Mouse (Mus musculus): ENCODE results near the gene Aldh18a1. TPM values are rescaled to one million over a fixed set of nuclear protein-coding genes. Genes with fewer than 3 reads are reported as not detected.

The Aldh18a1 gene
- polyA plus RNA-seq, 1 experiment from 2014 or later: 67.4 TPM

- Histone ChIP-seq H3K9me3 (replicated peaks) (no peaks in the 10 kb centered on the region), H3K9ac (no peak overlapping the region), H3K4me1 (peaks cover 28% of the 10 kb centered on the region), H3K4me3 (no peak overlapping the region), H3K4me2 (no peak overlapping the region), H3K36me3 (peaks cover 50% of the 10 kb centered on the region), H3K27me3 (replicated peaks) (no peaks in the 10 kb centered on the region; the same call in 1 of the 2 replicates), H3K27ac (no peak overlapping the region)
- ATAC-seq: no peak
- WGBS (ENCODE audit: insufficient replicate concordance): 71% methylated on average over 6 of the region's 6 CpGs
Measured at GRCm38 (mm10) chr19:40549516-40550135, 38.6 kb downstream of the Aldh18a1 start.

- WGBS (ENCODE audit: insufficient replicate concordance): 48% methylated on average over 5 of the region's 5 CpGs
- ATAC-seq: no peak
- Histone ChIP-seq H3K27ac (no peak overlapping the region), H3K9ac (no peak overlapping the region), H3K4me1 (peaks cover 22% of the 10 kb centered on the region), H3K4me2 (no peak overlapping the region), H3K9me3 (replicated peaks) (no peaks in the 10 kb centered on the region), H3K27me3 (replicated peaks) (no peaks in the 10 kb centered on the region; the same call in 1 of the 2 replicates), H3K4me3 (no peak overlapping the region), H3K36me3 (peaks cover 43% of the 10 kb centered on the region)
Measured at GRCm38 (mm10) chr19:40548796-40549515, 39.3 kb downstream of the Aldh18a1 start.

- WGBS (ENCODE audit: insufficient replicate concordance): 79% methylated on average over 6 of the region's 6 CpGs
- Histone ChIP-seq H3K9me3 (replicated peaks) (no peaks in the 10 kb centered on the region), H3K4me2 (no peak overlapping the region), H3K4me3 (no peak overlapping the region), H3K9ac (no peak overlapping the region), H3K27ac (no peak overlapping the region), H3K27me3 (replicated peaks) (no peaks in the 10 kb centered on the region; the same call in 1 of the 2 replicates), H3K4me1 (peaks cover 16% of the 10 kb centered on the region), H3K36me3 (peaks cover 37% of the 10 kb centered on the region)
- no peak for ATAC-seq
Measured at GRCm38 (mm10) chr19:40548386-40548785, 39.9 kb downstream of the Aldh18a1 start.

- H3K9ac ChIP-seq: no peak overlapping the region
- ATAC-seq: peak; percentile 62
- H3K9me3 ChIP-seq (replicated peaks): no peaks in the 10 kb centered on the region
- H3K4me3 ChIP-seq: no peak overlapping the region
- H3K4me1 ChIP-seq: peaks cover 6% of the 10 kb centered on the region
- H3K4me2 ChIP-seq: no peak overlapping the region
- 6% methylated on average over 3 of the region's 3 CpGs for WGBS (ENCODE audit: insufficient replicate concordance)
- no peak overlapping the region for H3K27ac ChIP-seq
- peaks cover 3% of the 10 kb centered on the region; the same call in 1 of the 2 replicates for H3K36me3 ChIP-seq
- H3K27me3 ChIP-seq (replicated peaks): peaks cover 5% of the 10 kb centered on the region; the same call in 1 of the 2 replicates
Measured at GRCm38 (mm10) chr19:40544856-40545255, 43.4 kb downstream of the Aldh18a1 start.

DNA sequence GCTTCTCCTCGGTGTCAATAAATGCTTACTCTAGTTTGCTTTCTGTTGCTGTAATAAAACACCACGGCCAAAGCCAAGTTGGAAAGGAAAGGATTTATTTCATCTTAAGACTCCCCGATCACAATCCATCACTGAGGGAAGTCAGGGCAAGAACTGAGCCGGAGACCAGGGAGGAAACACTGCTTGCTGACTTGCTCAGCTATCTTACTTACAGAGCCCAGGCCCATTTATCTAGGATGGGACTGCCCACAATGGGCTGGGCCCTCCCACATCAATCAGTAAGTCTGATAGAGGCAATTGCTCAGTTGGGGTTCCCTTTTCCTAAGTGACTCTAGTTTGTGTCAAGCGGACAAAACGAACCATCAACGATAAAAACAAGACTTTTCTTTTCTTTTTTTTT is 45.5 kb downstream of the Aldh18a1 start:
- no peaks in the 10 kb centered on the region for H3K36me3 ChIP-seq
- H3K4me3 ChIP-seq: no peak overlapping the region
- no peaks in the 10 kb centered on the region for H3K9me3 ChIP-seq (replicated peaks)
- peaks cover 6% of the 10 kb centered on the region for H3K4me1 ChIP-seq
- ATAC-seq: peak; percentile 69
- no peak overlapping the region for H3K9ac ChIP-seq
- H3K27me3 ChIP-seq (replicated peaks): peaks cover 5% of the 10 kb centered on the region; the same call in 1 of the 2 replicates
- no peak overlapping the region for H3K4me2 ChIP-seq
- 47% methylated on average over 7 of the region's 7 CpGs for WGBS (ENCODE audit: insufficient replicate concordance)
- no peak overlapping the region for H3K27ac ChIP-seq

DNA sequence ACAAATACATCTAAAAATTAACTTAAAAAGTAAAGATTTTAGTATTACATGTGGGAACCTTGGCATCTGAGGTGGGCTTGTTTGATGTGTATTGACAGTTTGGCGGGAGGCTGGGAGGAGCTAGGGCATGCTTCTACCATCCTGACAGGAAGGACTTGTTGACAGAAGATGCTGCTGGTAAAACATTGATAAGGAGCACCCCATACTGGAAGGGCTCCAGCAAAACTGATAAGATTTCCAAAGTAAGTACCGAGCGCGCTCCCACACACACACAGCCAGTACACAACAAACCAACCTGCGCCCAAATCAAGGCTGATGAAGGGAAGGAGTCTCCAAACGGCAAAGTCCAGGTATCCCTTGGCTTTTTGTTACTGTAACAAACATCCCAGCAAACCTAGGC is 51.7 kb downstream of the Aldh18a1 start:
- no peak overlapping the region for H3K4me3 ChIP-seq
- H3K27ac ChIP-seq: peak overlapping the region; percentile 73
- H3K9me3 ChIP-seq (replicated peaks): no peaks in the 10 kb centered on the region
- peak; percentile 99 for ATAC-seq
- H3K36me3 ChIP-seq: no peaks in the 10 kb centered on the region
- peaks cover 22% of the 10 kb centered on the region for H3K27me3 ChIP-seq (replicated peaks)
- peak overlapping the region; percentile 13; the same call in 1 of the 2 replicates for H3K9ac ChIP-seq
- WGBS (ENCODE audit: insufficient replicate concordance): 10% methylated on average over 6 of the region's 6 CpGs
- H3K4me1 ChIP-seq: peaks cover 26% of the 10 kb centered on the region
- peak overlapping the region; percentile 34 for H3K4me2 ChIP-seq

- H3K4me1 ChIP-seq: peaks cover 25% of the 10 kb centered on the region
- H3K27me3 ChIP-seq (replicated peaks): peaks cover 17% of the 10 kb centered on the region
- no peaks in the 10 kb centered on the region for H3K36me3 ChIP-seq
- no peak for ATAC-seq
- no peak overlapping the region for H3K9ac ChIP-seq
- H3K4me3 ChIP-seq: no peak overlapping the region
- no peak overlapping the region for H3K27ac ChIP-seq
- no peak overlapping the region for H3K4me2 ChIP-seq
- 25% methylated on average over 5 of the region's 5 CpGs for WGBS (ENCODE audit: insufficient replicate concordance)
- H3K9me3 ChIP-seq (replicated peaks): no peaks in the 10 kb centered on the region
Measured at GRCm38 (mm10) chr19:40532525-40532924, 55.7 kb downstream of the Aldh18a1 start.

DNA sequence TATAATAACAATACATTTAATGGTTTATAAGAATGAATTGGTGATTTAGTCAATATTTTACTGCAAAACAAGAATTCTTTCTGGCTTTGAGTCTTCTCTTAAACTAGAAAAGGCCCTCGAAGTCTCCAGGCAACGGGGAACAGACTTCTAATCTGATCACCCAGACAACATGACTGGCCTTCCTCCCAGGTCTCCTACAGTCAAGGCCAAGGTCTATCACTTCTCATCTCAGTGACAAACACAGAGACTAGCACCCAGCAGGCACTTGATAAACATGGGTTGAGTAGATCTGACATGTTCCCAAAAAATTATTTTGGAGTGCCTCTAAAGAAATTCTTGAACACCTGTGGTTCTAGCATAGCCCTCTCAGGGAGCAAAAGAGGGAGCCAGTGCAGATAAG is 57.9 kb downstream of the Aldh18a1 start:
- H3K4me3 ChIP-seq: no peak overlapping the region
- H3K27ac ChIP-seq: no peak overlapping the region
- WGBS (ENCODE audit: insufficient replicate concordance): 49% methylated on average over 2 of the region's 2 CpGs
- peaks cover 4% of the 10 kb centered on the region; the same call in 1 of the 2 replicates for H3K4me1 ChIP-seq
- no peaks in the 10 kb centered on the region for H3K9me3 ChIP-seq (replicated peaks)
- ATAC-seq: no peak
- peaks cover 24% of the 10 kb centered on the region for H3K27me3 ChIP-seq (replicated peaks)
- no peaks in the 10 kb centered on the region for H3K36me3 ChIP-seq
- H3K4me2 ChIP-seq: no peak overlapping the region
- no peak overlapping the region for H3K9ac ChIP-seq

DNA sequence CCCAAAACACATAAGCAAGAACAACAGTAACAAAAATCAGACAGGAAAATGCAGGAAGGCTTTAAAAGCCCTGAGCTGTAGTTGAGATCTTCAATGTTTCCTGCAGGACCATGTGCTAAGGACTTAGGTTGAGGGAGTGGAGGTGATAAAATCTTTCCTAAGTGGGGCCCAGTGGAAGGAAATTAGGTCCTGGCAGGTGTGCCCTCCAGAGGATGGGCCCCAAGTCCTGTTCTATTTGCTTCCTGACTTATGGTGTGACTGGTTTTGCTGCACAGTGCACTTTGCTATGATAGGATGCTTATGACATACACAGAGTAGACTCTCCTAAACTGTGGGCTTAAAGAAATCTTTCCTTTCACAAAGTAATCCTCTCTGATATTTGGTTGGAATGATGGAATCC is 60.0 kb downstream of the Aldh18a1 start:
- Histone ChIP-seq H3K4me2 (no peak overlapping the region), H3K4me3 (no peak overlapping the region), H3K27me3 (replicated peaks) (peaks cover 10% of the 10 kb centered on the region; the same call in 1 of the 2 replicates), H3K36me3 (no peaks in the 10 kb centered on the region), H3K9ac (no peak overlapping the region), H3K27ac (no peak overlapping the region), H3K9me3 (replicated peaks) (no peaks in the 10 kb centered on the region), H3K4me1 (peaks cover 4% of the 10 kb centered on the region; the same call in 1 of the 2 replicates)
- ATAC-seq: no peak

- no peak for ATAC-seq
- no peak overlapping the region for H3K9ac ChIP-seq
Measured at GRCm38 (mm10) chr19:40526367-40527014, 61.8 kb downstream of the Aldh18a1 start.

GRCm38 (mm10) chr19:40523431-40524005 is 64.7 kb downstream of the Aldh18a1 start:
- Histone ChIP-seq H3K9me3 (replicated peaks) (no peaks in the 10 kb centered on the region), H3K9ac (no peak overlapping the region), H3K4me1 (0 out of 2 replicates have a peak, but pooled peaks cover 3% of the 10 kb centered on the region), H3K27ac (no peak overlapping the region), H3K27me3 (replicated peaks) (peaks cover 10% of the 10 kb centered on the region; the same call in 1 of the 2 replicates), H3K36me3 (no peaks in the 10 kb centered on the region), H3K4me2 (no peak overlapping the region), H3K4me3 (no peak overlapping the region)
- 65% methylated on average over 8 of the region's 8 CpGs for WGBS (ENCODE audit: insufficient replicate concordance)
- no peak for ATAC-seq

More at GRCm38 (mm10) chr19:40526367-40527014, 61.8 kb downstream of the Aldh18a1 start:
- Histone ChIP-seq H3K4me2 (no peak overlapping the region), H3K27ac (no peak overlapping the region), H3K4me1 (no peaks in the 10 kb centered on the region), H3K36me3 (no peaks in the 10 kb centered on the region), H3K27me3 (replicated peaks) (peaks cover 10% of the 10 kb centered on the region; the same call in 1 of the 2 replicates), H3K4me3 (no peak overlapping the region), H3K9me3 (replicated peaks) (no peaks in the 10 kb centered on the region)
- 62% methylated on average over 9 of the region's 9 CpGs for WGBS (ENCODE audit: insufficient replicate concordance)

Measured in liver, embryonic 12.5 days (tissue).